Mouse (Mus musculus) G1E (cell line): Measurements from ENCODE around the gene Hoxc8. TPM values are rescaled to one million over a fixed set of nuclear protein-coding genes. Genes with fewer than 3 reads are reported as not detected.

Experiments
- ATAC-seq: 2 replicates; pipeline ENCODE4 v1.8.0; 2016; ENCODE audit warnings: mild to moderate bottlenecking; ENCODE audit not compliant: insufficient number of reproducible peaks, poor library complexity, low FRiP score, severe bottlenecking; ENCODE audit errors: extremely low read depth
- DNase-seq: peaks from one replicate; pipeline ENCODE4 v3.0.0; 2012; ENCODE audit warnings: low spot score
- H3K27me3 ChIP-seq: 2 replicates; pipeline ENCODE4 v1.6.1; 2012; ENCODE audit warnings: mild to moderate bottlenecking, low read length, inconsistent platforms; ENCODE audit not compliant: insufficient read depth
- H3K36me3 ChIP-seq: replicated peaks from 2 replicates; pipeline ENCODE3; 2012; ENCODE audit warnings: mild to moderate bottlenecking, inconsistent platforms
- H3K4me1 ChIP-seq: 2 replicates; pipeline ENCODE4 v1.6.1; 2012; ENCODE audit warnings: low read depth, low read length, inconsistent platforms, mixed read lengths; ENCODE audit not compliant: insufficient read depth
- H3K4me3 ChIP-seq: 2 replicates; pipeline ENCODE4 v1.5.1; 2012; ENCODE audit warnings: low read depth, mild to moderate bottlenecking, inconsistent platforms, low read length, moderate library complexity, mixed read lengths
- H3K9me3 ChIP-seq: replicated peaks from 2 replicates; pipeline ENCODE4 v1.6.1; 2012; ENCODE audit warnings: inconsistent platforms
- CTCF ChIP-seq: IDR thresholded peaks from 2 replicates; pipeline ENCODE4 v1.5.1; 2012; ENCODE audit warnings: low read depth, low read length, inconsistent platforms, mixed read lengths
- GATA1 ChIP-seq: IDR thresholded peaks from 2 replicates; pipeline ENCODE4 v1.6.1; 2012; ENCODE audit warnings: borderline replicate concordance, low read length, inconsistent platforms, mixed read lengths
- GATA2 ChIP-seq: IDR thresholded peaks from 2 replicates; pipeline ENCODE4 v1.6.1; 2012; ENCODE audit warnings: low read depth, low read length, inconsistent platforms, borderline replicate concordance
- POLR2AphosphoS5 ChIP-seq: IDR thresholded peaks from 2 replicates; pipeline ENCODE4 v1.6.1; 2012; ENCODE audit warnings: low read depth, low read length, inconsistent platforms; ENCODE audit not compliant: insufficient replicate concordance
- TAL1 ChIP-seq: conservative IDR thresholded peaks from 2 replicates; pipeline ENCODE4 v1.6.1; 2012; ENCODE audit warnings: low read depth, low read length, inconsistent platforms, mixed read lengths
- polyA plus RNA-seq: library from polyadenylated mRNA; stranded (reverse); fragments of >175 nt; gene quantifications from 2 replicates; pipeline ENCODE4 v1.2.3, GENCODE M21; 2012
- total RNA-seq, 2 experiments: library from RNA; stranded (forward) in 1 of 2; stranded (reverse) in 1 of 2; fragments of 200-1000 nt in 1 of 2; fragments of >200 nt in 1 of 2; fragmentation: Nextera tagmentation in 1 of 2; gene quantifications; 2 replicates each; pipeline ENCODE4 v1.2.3; 2014 to 2017

Gene Hoxc8
- total and polyA plus RNA-seq, 3 experiments, result 2.7 to 21.1 (median 10.1) TPM

GRCm38 (mm10) chr15:103030142-103030541, 39.7 kb downstream of the Hoxc8 start:
- H3K27me3 ChIP-seq, result no peaks in the 10 kb centered on the region
- H3K4me3 ChIP-seq, result no peak overlapping the region
- no peaks in the 10 kb centered on the region for H3K9me3 ChIP-seq
- peaks cover 64% of the 10 kb centered on the region for H3K36me3 ChIP-seq
- DNase-seq, result no peak
- H3K4me1 ChIP-seq, result peaks cover 51% of the 10 kb centered on the region
- ATAC-seq, result no peak
- TF ChIP-seq CTCF (no peak), GATA1 (no peak), POLR2AphosphoS5 (no peak), TAL1 (no peak), GATA2 (no peak)

GRCm38 (mm10) chr15:103032167-103032566, 41.8 kb downstream of the Hoxc8 start:
- TF ChIP-seq TAL1, result no peak
- no peak for TF ChIP-seq GATA1
- no peak for TF ChIP-seq CTCF
- no peak for TF ChIP-seq GATA2
- no peak for TF ChIP-seq POLR2AphosphoS5
- H3K4me3 ChIP-seq, result no peak overlapping the region; the same call in 1 of the 2 replicates
- ATAC-seq (no peak), DNase-seq (no peak)
- peaks cover 58% of the 10 kb centered on the region for H3K36me3 ChIP-seq
- H3K27me3 ChIP-seq, result no peaks in the 10 kb centered on the region
- H3K4me1 ChIP-seq, result peaks cover 55% of the 10 kb centered on the region
- no peaks in the 10 kb centered on the region for H3K9me3 ChIP-seq

- Histone ChIP-seq H3K4me3 (peak overlapping the region; percentile 35; the same call in 1 of the 2 replicates), H3K36me3 (peaks cover 56% of the 10 kb centered on the region), H3K27me3 (no peaks in the 10 kb centered on the region), H3K4me1 (peaks cover 59% of the 10 kb centered on the region), H3K9me3 (no peaks in the 10 kb centered on the region)
- DNase-seq (no peak), ATAC-seq (no peak)
- no peak for TF ChIP-seq TAL1
- no peak for TF ChIP-seq GATA2
- TF ChIP-seq POLR2AphosphoS5, result no peak
- no peak for TF ChIP-seq GATA1
- TF ChIP-seq CTCF, result no peak
Observed at GRCm38 (mm10) chr15:103032646-103033575, 42.5 kb downstream of the Hoxc8 start.

GRCm38 (mm10) chr15:103034043-103034806, 43.8 kb downstream of the Hoxc8 start:
- H3K9me3 ChIP-seq, result no peaks in the 10 kb centered on the region
- ATAC-seq (peak; percentile 47), DNase-seq (peak; percentile 65)
- peaks cover 56% of the 10 kb centered on the region for H3K36me3 ChIP-seq
- no peaks in the 10 kb centered on the region for H3K27me3 ChIP-seq
- TF ChIP-seq TAL1 (no peak), GATA1 (no peak), POLR2AphosphoS5 (no peak), GATA2 (no peak), CTCF (no peak)
- peak overlapping the region; percentile 81 for H3K4me3 ChIP-seq
- H3K4me1 ChIP-seq, result peaks cover 68% of the 10 kb centered on the region

GRCm38 (mm10) chr15:103034807-103035547, 44.6 kb downstream of the Hoxc8 start:
- H3K27me3 ChIP-seq, result no peaks in the 10 kb centered on the region
- TF ChIP-seq GATA2, result no peak
- TF ChIP-seq GATA1, result no peak
- TF ChIP-seq TAL1, result no peak
- no peak for TF ChIP-seq CTCF
- no peak for TF ChIP-seq POLR2AphosphoS5
- ATAC-seq, result no peak

More at GRCm38 (mm10) chr15:103034807-103035547, 44.6 kb downstream of the Hoxc8 start:
- Histone ChIP-seq H3K4me1 (peaks cover 75% of the 10 kb centered on the region), H3K36me3 (peaks cover 62% of the 10 kb centered on the region), H3K9me3 (no peaks in the 10 kb centered on the region), H3K4me3 (peak overlapping the region; percentile 81)
- DNase-seq, result no peak
